Mouse (Mus musculus): ENCODE measurements around the gene Sptbn1. TPM values are rescaled to one million over a fixed set of nuclear protein-coding genes. Genes with fewer than 3 reads are reported as not detected.

The Sptbn1 gene
- total and polyA plus RNA-seq, 2 experiments from 2014 or later, result 162 to 247 TPM

GRCm38 (mm10) chr11:30160625-30161172 is 107.3 kb downstream of the Sptbn1 start:
- ATAC-seq (no peak), DNase-seq (ENCODE audit: low spot score) (no peak)
- Histone ChIP-seq H3K4me2 (ENCODE audit: low read depth, low read length) (no peak overlapping the region), H3K27ac (peak overlapping the region; percentile 22; the same call in 1 of the 2 replicates), H3K27me3 (ENCODE audit: insufficient read depth, low read length) (no peaks in the 10 kb centered on the region), H3K4me1 (ENCODE audit: insufficient read depth, low read length) (peaks cover 27% of the 10 kb centered on the region), H3K36me3 (ENCODE audit: insufficient read depth, low read length) (no peaks in the 10 kb centered on the region), H3K9ac (replicated peaks; ENCODE audit: low read length) (no peak overlapping the region), H3K4me3 (ENCODE audit: low read length) (no peak overlapping the region), H3K9me3 (ENCODE audit: low read length) (no peaks in the 10 kb centered on the region)
- no peak for TF ChIP-seq CTCF (IDR thresholded peaks at IDR 0.05; ENCODE audit: low read depth)
- 60% methylated on average over 4 of the region's 4 CpGs for WGBS

GRCm38 (mm10) chr11:30159545-30160255 is 108.3 kb downstream of the Sptbn1 start:
- peak overlapping the region; percentile 22; the same call in 1 of the 2 replicates for H3K27ac ChIP-seq
- no peak overlapping the region for H3K4me3 ChIP-seq (ENCODE audit: low read length)
- no peaks in the 10 kb centered on the region for H3K9me3 ChIP-seq (ENCODE audit: low read length)
- 59% methylated on average over 4 of the region's 4 CpGs for WGBS
- peaks cover 26% of the 10 kb centered on the region for H3K4me1 ChIP-seq (ENCODE audit: insufficient read depth, low read length)
- H3K36me3 ChIP-seq (ENCODE audit: insufficient read depth, low read length), result no peaks in the 10 kb centered on the region
- DNase-seq (ENCODE audit: low spot score) (peak; percentile 23), ATAC-seq (no peak)
- no peak overlapping the region for H3K4me2 ChIP-seq (ENCODE audit: low read depth, low read length)
- no peaks in the 10 kb centered on the region for H3K27me3 ChIP-seq (ENCODE audit: insufficient read depth, low read length)
- H3K9ac ChIP-seq (replicated peaks; ENCODE audit: low read length), result no peak overlapping the region
- no peak for TF ChIP-seq CTCF (IDR thresholded peaks at IDR 0.05; ENCODE audit: low read depth)

- peak overlapping the region; percentile 22 for H3K27ac ChIP-seq
- 39% methylated on average over 8 of the region's 8 CpGs for WGBS
- no peak overlapping the region for H3K9ac ChIP-seq (replicated peaks; ENCODE audit: low read length)
- no peak for TF ChIP-seq CTCF (IDR thresholded peaks at IDR 0.05; ENCODE audit: low read depth)
- DNase-seq (ENCODE audit: low spot score) (peak; percentile 56), ATAC-seq (peak; percentile 42)
- H3K4me2 ChIP-seq (ENCODE audit: low read depth, low read length), result 0 out of 2 replicates have a peak overlapping the region, but pooled peaks have one; percentile 7
- H3K4me3 ChIP-seq (ENCODE audit: low read length), result no peak overlapping the region
- H3K27me3 ChIP-seq (ENCODE audit: insufficient read depth, low read length), result no peaks in the 10 kb centered on the region
- H3K36me3 ChIP-seq (ENCODE audit: insufficient read depth, low read length), result peaks cover 7% of the 10 kb centered on the region
- H3K9me3 ChIP-seq (ENCODE audit: low read length), result no peaks in the 10 kb centered on the region
- H3K4me1 ChIP-seq (ENCODE audit: insufficient read depth, low read length), result peaks cover 26% of the 10 kb centered on the region
Measured at GRCm38 (mm10) chr11:30158028-30158700, 109.8 kb downstream of the Sptbn1 start.

GRCm38 (mm10) chr11:30155887-30156286 is 112.1 kb downstream of the Sptbn1 start:
- no peaks in the 10 kb centered on the region for H3K9me3 ChIP-seq (ENCODE audit: low read length)
- ATAC-seq (no peak), DNase-seq (ENCODE audit: low spot score) (peak; percentile 60)
- H3K4me2 ChIP-seq (ENCODE audit: low read depth, low read length), result no peak overlapping the region
- H3K27ac ChIP-seq, result no peak overlapping the region
- no peak overlapping the region for H3K4me3 ChIP-seq (ENCODE audit: low read length)
- H3K9ac ChIP-seq (replicated peaks; ENCODE audit: low read length), result no peak overlapping the region
- H3K36me3 ChIP-seq (ENCODE audit: insufficient read depth, low read length), result peaks cover 15% of the 10 kb centered on the region
- WGBS, result 64% methylated on average over 2 of the region's 2 CpGs
- H3K4me1 ChIP-seq (ENCODE audit: insufficient read depth, low read length), result peaks cover 20% of the 10 kb centered on the region
- TF ChIP-seq CTCF (IDR thresholded peaks at IDR 0.05; ENCODE audit: low read depth), result no peak
- H3K27me3 ChIP-seq (ENCODE audit: insufficient read depth, low read length), result no peaks in the 10 kb centered on the region

- no peak overlapping the region for H3K4me2 ChIP-seq (ENCODE audit: low read depth, low read length)
- H3K9ac ChIP-seq (replicated peaks; ENCODE audit: low read length), result no peak overlapping the region
- ATAC-seq (no peak), DNase-seq (ENCODE audit: low spot score) (no peak)
- H3K27ac ChIP-seq, result no peak overlapping the region
- no peaks in the 10 kb centered on the region for H3K9me3 ChIP-seq (ENCODE audit: low read length)
- H3K27me3 ChIP-seq (ENCODE audit: insufficient read depth, low read length), result no peaks in the 10 kb centered on the region
- whole genome bisulfite sequencing, result 98% methylated on average over 2 of the region's 2 CpGs
- no peak for TF ChIP-seq CTCF (IDR thresholded peaks at IDR 0.05; ENCODE audit: low read depth)
- H3K36me3 ChIP-seq (ENCODE audit: insufficient read depth, low read length), result peaks cover 21% of the 10 kb centered on the region
- H3K4me1 ChIP-seq (ENCODE audit: insufficient read depth, low read length), result peaks cover 17% of the 10 kb centered on the region
- no peak overlapping the region for H3K4me3 ChIP-seq (ENCODE audit: low read length)
Measured at GRCm38 (mm10) chr11:30154980-30155379, 113.0 kb downstream of the Sptbn1 start.

GRCm38 (mm10) chr11:30148888-30149287 is 119.1 kb downstream of the Sptbn1 start:
- H3K27me3 ChIP-seq (ENCODE audit: insufficient read depth, low read length), result no peaks in the 10 kb centered on the region
- no peak for ATAC-seq
- H3K9ac ChIP-seq (replicated peaks; ENCODE audit: low read length), result no peak overlapping the region
- WGBS, result 86% methylated on average over 5 of the region's 5 CpGs
- no peaks in the 10 kb centered on the region for H3K4me1 ChIP-seq (ENCODE audit: insufficient read depth, low read length)
- no peak for DNase-seq (ENCODE audit: low spot score)
- H3K4me2 ChIP-seq (ENCODE audit: low read depth, low read length), result no peak overlapping the region
- no peaks in the 10 kb centered on the region for H3K9me3 ChIP-seq (ENCODE audit: low read length)
- no peak overlapping the region for H3K4me3 ChIP-seq (ENCODE audit: low read length)
- no peak for TF ChIP-seq CTCF (IDR thresholded peaks at IDR 0.05; ENCODE audit: low read depth)
- no peak overlapping the region for H3K27ac ChIP-seq
- peaks cover 50% of the 10 kb centered on the region for H3K36me3 ChIP-seq (ENCODE audit: insufficient read depth, low read length)
